Mouse (Mus musculus) ES-Bruce4 (cell line): ENCODE data around the gene Tfpi.

Experiments
- CTCF ChIP-seq: IDR thresholded peaks from one replicate; pipeline ENCODE4 v1.8.1; 2011; ENCODE audit warnings: low read depth, low read length
- EP300 ChIP-seq: IDR thresholded peaks from 2 replicates; pipeline ENCODE4 v1.6.1; 2011; ENCODE audit warnings: low read depth, low read length; ENCODE audit not compliant: insufficient read depth

GRCm38 (mm10) chr2:84457221-84457620, 19.4 kb downstream of the Tfpi start:
- no peak for TF ChIP-seq CTCF
- TF ChIP-seq EP300, result no peak
